Mouse (Mus musculus) heart, adult 2 months (tissue): ENCODE measurements around the gene Rnf220.
A peak's percentile ranks its signal among the peaks of the same experiment; 100 is the strongest.

Experiments used
- CTCF ChIP-seq: fragments of 200-600 bp; IDR thresholded peaks from 2 replicates; pipeline ENCODE4 v1.8.1; 2022; ENCODE audit warnings: antibody characterized with exemption, mild to moderate bottlenecking, moderate library complexity
- POLR2A ChIP-seq: fragments of 200-500 bp; IDR thresholded peaks from 2 replicates; pipeline ENCODE4 v1.6.1; 2011; ENCODE audit warnings: mild to moderate bottlenecking, low read depth, low read length, control low read depth; ENCODE audit not compliant: insufficient read depth

DNA sequence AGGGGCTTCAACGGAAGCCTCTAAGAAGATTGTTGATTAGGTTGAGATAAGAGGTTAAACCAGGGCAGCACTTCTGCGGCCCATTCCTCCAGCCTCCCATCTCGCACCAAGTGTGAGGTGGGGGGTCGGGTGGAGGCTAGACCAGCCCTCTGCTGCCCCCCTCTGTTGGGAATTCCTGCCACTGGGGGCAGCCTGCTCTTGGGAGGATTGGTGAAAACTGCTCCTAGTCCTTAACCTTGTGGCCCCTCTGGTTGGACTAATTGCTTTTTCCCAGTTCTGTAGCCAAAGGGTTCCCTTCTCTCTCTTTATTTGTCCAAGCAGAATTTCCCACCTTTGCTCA is 183.8 kb downstream of the Rnf220 start:
- no peak for TF ChIP-seq POLR2A
- TF ChIP-seq CTCF = peak; percentile 67
